Mouse (Mus musculus) T-cell, adult 66 days (primary cell): ENCODE data around the gene Ddx39. TPM values are rescaled to one million over a fixed set of nuclear protein-coding genes. Genes with fewer than 3 reads are reported as not detected.

Experiments
- total RNA-seq, 2 experiments: library from RNA; stranded (reverse); gene quantifications; 3 replicates in 1 of 2; 4 replicates in 1 of 2; pipeline ENCODE4 v1.2.4; 2023

Ddx39 gene
- 10 to 100 TPM; 79.1 to 79.5 TPM for total RNA-seq

GRCm38 (mm10) chr8:83715031-83715690, at the start of gene Ddx39:
TSS of gene Ddx39 (plus strand) at chr8:83715177.

GRCm38 (mm10) chr8:83665969-83666865, 48.8 kb upstream of the Ddx39 start, which contains the start of gene Ptger1:
TSS of gene Ptger1 (plus strand) at chr8:83666678.

GRCm38 (mm10) chr8:83698661-83699453, 16.1 kb upstream of the Ddx39 start, which contains the start of gene Pkn1:
TSS of gene Pkn1 (minus strand) at chr8:83699179.

DNA sequence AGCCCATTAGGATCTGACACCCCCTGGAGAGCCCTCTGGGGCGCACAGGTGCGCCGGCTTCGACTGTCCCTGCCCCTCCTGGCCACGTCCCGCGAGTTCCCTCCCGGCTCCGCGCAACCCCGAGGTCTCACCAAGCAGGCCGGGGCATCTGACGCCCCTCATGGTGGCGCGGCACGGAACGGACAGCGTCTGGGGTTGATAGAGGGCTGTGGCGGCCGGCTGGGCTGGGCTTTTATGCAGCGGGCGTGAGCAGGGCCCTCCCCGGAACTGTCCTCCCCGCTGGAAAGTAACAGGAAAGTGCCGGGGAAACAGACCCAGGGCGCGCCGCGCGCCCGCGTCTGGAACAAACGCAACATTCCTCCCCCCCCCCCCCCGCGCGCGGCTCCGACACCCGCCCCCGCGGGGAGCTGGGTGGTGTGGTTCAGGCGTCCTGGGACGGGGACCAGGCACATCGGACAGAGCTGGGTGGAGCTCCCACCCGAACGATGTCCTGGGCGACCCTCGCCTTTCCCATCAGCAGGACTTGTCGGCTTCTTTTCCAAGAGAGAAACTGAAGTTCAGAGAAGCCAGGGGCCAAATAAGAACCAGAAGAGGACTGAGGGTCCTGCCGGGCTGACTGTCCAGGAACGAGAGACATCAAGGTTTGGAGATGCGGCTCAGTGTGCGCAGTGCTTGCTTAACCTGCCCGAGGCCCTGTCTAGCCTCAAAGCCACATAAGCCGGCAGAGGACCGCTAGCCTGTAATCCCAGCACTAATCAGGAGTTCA, 26.2 kb downstream of the Ddx39 start, which contains the start of gene Adgre5:
Gene Adgre5, minus strand, starts transcription at position 351 of the 766 bp plus-strand sequence.

Other genes starting within 250 kb of the Ddx39 start
- not detected for gene Olfr370, start 179.4 kb upstream of the Ddx39 start, total RNA-seq
- 10 to 100 TPM; 90.5 to 93.6 TPM for gene Ndufb7, start 148.5 kb upstream of the Ddx39 start, total RNA-seq
- 100 to 1,000 TPM; 229 to 256 TPM for gene Tecr, start 107.2 kb upstream of the Ddx39 start, total RNA-seq
- gene Dnajb1, start 107.0 kb upstream of the Ddx39 start, total RNA-seq, result 10 to 100 TPM; 75.3 to 95.6 TPM
- 10 to 100 TPM; 25.8 to 26.3 TPM for gene Gipc1, start 62.5 kb upstream of the Ddx39 start, total RNA-seq
- 1 to 10 TPM in 1 of 2 experiments, under 1 TPM in 1; 0.56 to 1.3 TPM for gene Ptger1, start 48.5 kb upstream of the Ddx39 start, total RNA-seq
- 100 to 1,000 TPM; 320 to 338 TPM for gene Pkn1, start 16.0 kb upstream of the Ddx39 start, total RNA-seq
- gene Adgre5, start 26.1 kb downstream of the Ddx39 start, total RNA-seq, result 100 to 1,000 TPM; 441 to 537 TPM
- gene Adgrl1, start 184.9 kb downstream of the Ddx39 start, total RNA-seq, result 10 to 100 TPM; 68.1 to 74.6 TPM
- 1 to 10 TPM in 1 of 2 experiments, under 1 TPM in 1; 0.98 to 1.2 TPM for gene Gm10644, start 240.0 kb downstream of the Ddx39 start, total RNA-seq
- gene Asf1b, start 240.3 kb downstream of the Ddx39 start, total RNA-seq, result 10 to 100 TPM in 1 of 2 experiments, 1 to 10 TPM in 1; 9.5 to 12.8 TPM